Mouse (Mus musculus): ENCODE results near the gene Itga6.

DNA sequence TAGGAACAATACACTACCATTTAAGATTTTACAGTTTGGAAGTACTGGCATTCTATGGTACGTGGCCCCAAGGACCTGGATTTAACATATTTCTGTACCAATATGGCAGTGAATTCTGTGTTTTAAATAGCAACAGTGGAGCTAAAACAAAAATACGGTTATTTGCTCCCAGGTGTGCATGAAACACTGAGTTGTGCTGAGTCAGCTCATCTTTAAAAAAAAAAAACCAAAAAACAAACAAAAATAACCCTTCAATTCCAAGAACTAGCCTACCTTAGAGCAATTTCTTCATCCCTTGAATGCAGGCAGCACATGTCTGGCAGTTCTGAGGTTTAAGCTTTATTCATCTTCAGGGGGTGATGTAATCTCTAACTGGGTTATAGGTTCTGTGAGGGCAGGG is 45.8 kb downstream of the Itga6 start:
- TF ChIP-seq CTCF (IDR thresholded peaks at IDR 0.05; ENCODE audit: low read depth, low read length) (no peak), POLR2A (IDR thresholded peaks at IDR 0.05; ENCODE audit: extremely low read depth, insufficient read depth, low read length) (no peak)
